Mouse (Mus musculus) adrenal gland, postnatal 4 days (tissue): ENCODE results near the gene Nup62. TPM values are rescaled to one million over a fixed set of nuclear protein-coding genes. Genes with fewer than 3 reads are reported as not detected.

Experiments used
- DNase-seq, 2 experiments: peaks; one replicate each; pipeline ENCODE4 v3.0.0; 2021 to 2022; ENCODE audit warnings: low spot score in 2 of 2, mixed read lengths in 2 of 2
- total RNA-seq, 2 experiments: library from RNA; stranded (reverse); gene quantifications; 2 replicates each; pipeline ENCODE4 v1.2.3; 2021

The Nup62 gene
- total RNA-seq, 2 experiments from 2014 or later = 60.1 to 65.5 TPM

DNA sequence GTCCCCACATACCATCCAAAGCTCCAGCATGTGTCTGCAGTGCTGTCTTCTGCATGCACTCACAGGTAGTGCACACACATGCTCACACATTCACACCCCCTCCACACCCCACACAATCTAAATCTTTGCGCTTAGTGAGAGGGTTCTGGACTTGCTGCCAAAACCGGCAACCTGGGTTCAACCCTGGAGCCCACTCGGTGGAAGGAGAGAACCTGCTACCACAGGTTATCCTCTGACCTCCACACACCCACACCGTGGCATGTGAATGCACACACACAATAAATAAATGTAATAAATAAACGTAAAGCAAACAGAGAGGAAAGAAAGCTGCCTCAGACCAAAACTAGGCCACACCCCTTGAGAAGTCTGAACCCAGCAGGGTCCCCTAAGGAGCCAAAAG is 31.9 kb downstream of the Nup62 start:
- DNase-seq = no peak

DNA sequence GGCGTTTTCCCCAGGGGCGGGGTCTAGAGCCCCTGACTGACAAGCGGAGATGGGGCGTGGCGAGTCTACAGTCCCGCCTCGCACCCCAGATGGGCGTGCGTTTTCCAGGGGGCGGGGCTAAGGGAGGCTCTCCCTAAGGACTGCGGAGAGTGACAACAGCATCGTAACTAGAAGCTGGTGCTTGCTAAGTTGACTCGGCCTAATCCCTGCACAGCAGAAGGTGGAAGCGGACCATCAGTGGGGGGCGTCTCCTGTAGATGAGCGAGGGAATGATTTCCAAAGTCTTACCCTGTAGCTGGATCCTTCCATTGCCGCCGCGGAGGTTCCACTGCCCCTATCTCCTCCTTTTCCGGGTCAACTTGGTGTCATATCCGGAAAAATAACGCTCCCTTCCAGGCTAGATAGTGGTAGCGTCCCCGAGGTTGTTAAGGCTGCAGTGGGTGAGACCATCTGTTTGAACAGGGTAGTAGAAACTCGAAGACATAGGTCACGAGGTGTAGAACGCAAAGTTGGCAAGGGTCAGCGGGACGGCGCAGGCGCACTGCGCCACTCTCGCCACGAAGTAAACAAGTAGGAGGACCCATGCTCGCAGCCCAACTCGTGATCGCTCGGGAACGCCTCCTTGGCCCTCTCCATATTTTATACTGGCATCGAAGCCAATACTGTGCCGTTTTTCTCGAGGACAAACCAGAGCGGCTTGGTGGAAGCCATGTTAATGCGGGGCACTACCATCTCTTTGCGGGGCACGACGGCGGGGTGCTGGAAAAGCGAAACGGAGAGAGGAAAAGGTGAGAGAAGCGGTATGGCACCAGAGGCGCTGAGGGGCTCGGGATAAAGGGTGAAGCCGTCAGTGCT is 32.9 kb downstream of the Nup62 start, which contains the start of the genes Akt1s1 and Tbc1d17:
TSS of gene Akt1s1 (plus strand) at position 431 of the 855 bp plus-strand sequence.
TSS of gene Tbc1d17 (minus strand) at position 519 of the 855 bp plus-strand sequence.
- peak; percentile 90 to 97 for DNase-seq

DNA sequence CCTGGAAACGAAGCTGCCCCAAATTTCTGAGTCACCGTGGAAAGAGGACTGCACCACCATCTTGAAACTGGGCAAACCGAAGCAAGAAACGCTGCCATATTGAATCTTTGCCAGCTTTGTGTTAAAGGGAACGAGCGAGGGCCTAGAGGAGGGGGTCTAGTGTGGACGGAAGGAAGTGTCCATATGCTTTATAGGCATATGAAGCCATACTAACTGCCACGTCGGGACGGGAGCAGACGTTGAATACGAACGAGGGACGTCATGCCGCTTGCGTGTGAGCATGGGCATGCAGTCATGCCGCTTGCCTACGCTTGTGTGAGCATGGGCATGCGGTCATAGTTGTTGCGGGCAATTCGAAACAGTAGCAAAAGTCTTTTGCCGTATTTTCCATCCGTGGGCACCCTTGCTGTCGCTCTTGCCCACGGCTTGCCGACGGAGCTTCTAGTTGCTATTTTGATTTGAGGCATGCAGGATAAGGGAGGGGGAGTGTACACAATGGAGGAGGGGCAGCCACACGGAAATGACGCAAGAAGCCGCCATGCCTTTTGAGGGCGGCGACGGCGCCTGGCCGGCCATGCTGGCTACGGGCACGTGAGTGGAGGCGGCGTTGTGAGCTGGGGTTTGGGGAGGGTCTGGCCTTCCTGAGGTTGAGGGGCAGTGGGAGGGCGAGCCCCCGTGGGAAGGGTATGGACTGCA is 33.7 kb downstream of the Nup62 start:
- DNase-seq = peak; percentile 61 to 80

- peak in 1 of 2 experiments; percentile 69 for DNase-seq
These were observed 34.3 kb downstream of the Nup62 start for GRCm38 (mm10) chr7:44850146-44850545.

GRCm38 (mm10) chr7:44850789-44851624 is 35.1 kb downstream of the Nup62 start:
- no peak for DNase-seq

GRCm38 (mm10) chr7:44851625-44852234 is 35.8 kb downstream of the Nup62 start:
- DNase-seq = no peak

- no peak for DNase-seq
These were observed 36.6 kb downstream of the Nup62 start for GRCm38 (mm10) chr7:44852259-44853027.

DNA sequence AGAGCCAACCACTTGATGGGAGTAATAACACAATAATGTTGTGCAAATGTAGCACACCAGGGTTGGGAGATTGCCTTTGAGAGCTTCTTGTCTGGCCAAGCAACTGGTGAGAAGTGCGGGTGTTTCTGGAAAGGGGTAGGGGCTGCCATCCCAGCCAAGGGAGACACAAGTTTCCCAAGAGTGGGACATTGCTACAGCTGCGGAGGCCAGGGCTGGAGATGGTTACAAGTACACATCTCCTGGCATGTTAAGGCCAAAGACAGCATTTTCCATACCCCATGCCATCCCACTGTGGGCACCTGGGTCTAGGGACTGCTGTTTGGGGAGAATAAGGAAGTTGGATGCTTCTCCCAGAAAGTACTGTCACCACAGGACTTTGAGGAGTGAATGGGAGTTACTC is 37.2 kb downstream of the Nup62 start:
- no peak for DNase-seq

GRCm38 (mm10) chr7:44853596-44854355 is 37.9 kb downstream of the Nup62 start:
- no peak for DNase-seq

- DNase-seq = peak; percentile 67 to 85
These were observed 38.6 kb downstream of the Nup62 start for GRCm38 (mm10) chr7:44854356-44855031.

DNA sequence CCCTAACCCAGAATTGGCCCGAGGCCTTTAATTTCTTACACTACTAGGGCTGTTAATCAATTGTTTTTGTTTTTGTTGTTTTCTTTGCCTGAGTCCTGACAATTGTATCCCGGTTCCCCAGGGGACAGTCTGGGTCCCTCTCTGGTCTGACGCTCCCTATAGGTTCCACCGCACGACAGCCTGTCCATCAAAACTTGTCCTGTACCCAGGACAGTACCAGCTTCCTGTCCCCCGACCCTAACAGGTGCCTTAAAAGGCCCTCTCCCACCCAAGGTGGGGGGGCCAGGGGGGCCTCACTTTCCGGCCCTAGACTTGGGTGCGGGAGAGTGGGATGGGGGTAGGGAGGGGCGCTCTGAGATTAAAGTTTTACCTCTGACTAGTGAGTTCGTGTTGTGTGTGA is 39.1 kb downstream of the Nup62 start:
- DNase-seq = no peak

DNA sequence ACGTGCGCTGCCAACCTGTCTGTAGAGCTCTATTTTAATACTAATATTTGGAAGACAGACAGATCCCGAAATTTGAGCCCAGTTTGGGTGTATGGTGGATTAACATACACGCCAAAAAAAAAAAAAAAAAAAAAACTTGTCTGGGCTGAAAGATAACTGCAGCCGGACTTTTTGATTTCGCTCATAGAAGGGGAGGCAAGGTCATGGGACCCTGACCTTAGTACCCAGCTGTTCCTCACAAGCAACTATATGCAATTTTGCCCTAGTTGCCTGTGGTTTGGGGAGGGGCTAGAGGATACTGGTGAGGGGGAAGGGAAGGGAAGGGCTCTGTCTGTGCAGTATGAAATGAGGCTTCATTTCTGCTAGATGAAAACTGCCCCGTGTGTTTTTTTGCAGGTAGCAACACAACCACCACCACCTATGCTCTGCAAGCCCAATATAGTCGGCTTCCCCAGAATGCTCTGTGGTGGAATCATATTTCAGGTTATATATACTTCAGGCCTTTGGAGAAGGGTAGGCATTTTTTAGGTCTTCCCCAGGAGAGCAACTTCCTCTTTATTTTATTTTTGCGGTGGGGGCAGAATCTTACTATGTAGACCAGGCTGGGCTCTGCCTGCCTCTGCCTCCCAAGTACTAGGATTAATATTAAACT is 40.5 kb downstream of the Nup62 start:
- no peak for DNase-seq

GRCm38 (mm10) chr7:44857042-44857552 is 41.2 kb downstream of the Nup62 start, which contains the start of gene Pnkp:
Gene Pnkp (plus strand): TSS chr7:44857139.
- peak; percentile 56 to 79 for DNase-seq

DNA sequence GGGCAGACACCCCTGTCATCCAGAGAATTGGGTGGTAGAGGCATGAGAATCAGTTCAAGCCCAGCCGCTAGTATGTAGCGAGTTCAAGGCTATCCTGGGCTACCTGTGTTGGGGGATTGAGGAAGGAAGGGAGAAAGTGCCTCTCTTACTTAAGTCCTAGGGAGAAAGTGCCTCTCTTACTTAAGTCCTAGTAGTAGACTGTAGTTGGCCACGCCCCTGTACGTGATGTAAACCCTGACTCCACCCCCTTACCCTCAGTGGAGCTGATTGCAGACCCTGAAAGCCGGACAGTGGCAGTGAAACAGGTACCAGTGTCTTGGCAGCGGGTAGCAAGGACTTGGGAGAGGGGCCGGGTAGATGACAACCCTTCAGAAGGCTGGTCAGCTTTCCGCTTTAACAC is 42.0 kb downstream of the Nup62 start:
- DNase-seq = no peak

- no peak for DNase-seq
These were observed 44.0 kb downstream of the Nup62 start for GRCm38 (mm10) chr7:44859896-44860295.

- peak in 1 of 2 experiments; percentile 64 for DNase-seq
These were observed 44.9 kb downstream of the Nup62 start for GRCm38 (mm10) chr7:44860576-44861428.

GRCm38 (mm10) chr7:44861429-44861816 is 45.5 kb downstream of the Nup62 start:
- DNase-seq = no peak
